Mouse (Mus musculus): ENCODE results near the gene Pofut2. TPM values are rescaled to one million over a fixed set of nuclear protein-coding genes. Genes with fewer than 3 reads are reported as not detected.

The Pofut2 gene
- total RNA-seq (2015; ENCODE audit: low replicate concordance) (5.9 and 16.2 TPM in 2 replicates), total RNA-seq (2017; ENCODE audit: low replicate concordance) (9.7 and 10.7 TPM in 2 replicates)

GRCm38 (mm10) chr10:77258704-77259621 is at the start of gene Pofut2:
Pofut2 (plus strand) TSS chr10:77259218.
- peak; percentile 95 for ATAC-seq (replicated peaks; ENCODE audit: low FRiP score, poor library complexity, severe bottlenecking)

GRCm38 (mm10) chr10:77209261-77209660 is 49.8 kb upstream of the Pofut2 start:
- no peak for ATAC-seq (replicated peaks; ENCODE audit: low FRiP score, poor library complexity, severe bottlenecking)

- ATAC-seq (replicated peaks; ENCODE audit: low FRiP score, poor library complexity, severe bottlenecking) = 0 out of 2 replicates have a peak, but pooled peaks have one; percentile 7
Measured at GRCm38 (mm10) chr10:77210666-77211065, 48.4 kb upstream of the Pofut2 start.

- peak; percentile 90 for ATAC-seq (replicated peaks; ENCODE audit: low FRiP score, poor library complexity, severe bottlenecking)
Measured at GRCm38 (mm10) chr10:77211116-77211570, 47.9 kb upstream of the Pofut2 start.

GRCm38 (mm10) chr10:77212354-77213120 is 46.5 kb upstream of the Pofut2 start:
- ATAC-seq (replicated peaks; ENCODE audit: low FRiP score, poor library complexity, severe bottlenecking) = no peak

GRCm38 (mm10) chr10:77213483-77213882 is 45.5 kb upstream of the Pofut2 start:
- no peak for ATAC-seq (replicated peaks; ENCODE audit: low FRiP score, poor library complexity, severe bottlenecking)

GRCm38 (mm10) chr10:77214586-77214985 is 44.4 kb upstream of the Pofut2 start:
- ATAC-seq (replicated peaks; ENCODE audit: low FRiP score, poor library complexity, severe bottlenecking) = no peak

- ATAC-seq (replicated peaks; ENCODE audit: low FRiP score, poor library complexity, severe bottlenecking) = no peak
Measured at GRCm38 (mm10) chr10:77215641-77216040, 43.4 kb upstream of the Pofut2 start.

GRCm38 (mm10) chr10:77216313-77216712 is 42.7 kb upstream of the Pofut2 start:
- no peak for ATAC-seq (replicated peaks; ENCODE audit: low FRiP score, poor library complexity, severe bottlenecking)

- no peak for ATAC-seq (replicated peaks; ENCODE audit: low FRiP score, poor library complexity, severe bottlenecking)
Measured at GRCm38 (mm10) chr10:77217155-77217731, 41.8 kb upstream of the Pofut2 start.

- ATAC-seq (replicated peaks; ENCODE audit: low FRiP score, poor library complexity, severe bottlenecking) = no peak
Measured at GRCm38 (mm10) chr10:77218059-77218458, 41.0 kb upstream of the Pofut2 start.

- no peak for ATAC-seq (replicated peaks; ENCODE audit: low FRiP score, poor library complexity, severe bottlenecking)
Measured at GRCm38 (mm10) chr10:77219411-77220025, 39.5 kb upstream of the Pofut2 start.

- peak; percentile 86 for ATAC-seq (replicated peaks; ENCODE audit: low FRiP score, poor library complexity, severe bottlenecking)
Measured at GRCm38 (mm10) chr10:77221108-77221507, 37.9 kb upstream of the Pofut2 start.

- no peak for ATAC-seq (replicated peaks; ENCODE audit: low FRiP score, poor library complexity, severe bottlenecking)
Measured at GRCm38 (mm10) chr10:77222963-77223552, 36.0 kb upstream of the Pofut2 start.

GRCm38 (mm10) chr10:77224390-77224789 is 34.6 kb upstream of the Pofut2 start:
- ATAC-seq (replicated peaks; ENCODE audit: low FRiP score, poor library complexity, severe bottlenecking) = no peak

- peak; percentile 83 for ATAC-seq (replicated peaks; ENCODE audit: low FRiP score, poor library complexity, severe bottlenecking)
Measured at GRCm38 (mm10) chr10:77225414-77225813, 33.6 kb upstream of the Pofut2 start.

GRCm38 (mm10) chr10:77225995-77226688 is 32.9 kb upstream of the Pofut2 start:
- ATAC-seq (replicated peaks; ENCODE audit: low FRiP score, poor library complexity, severe bottlenecking) = no peak

GRCm38 (mm10) chr10:77226691-77227367 is 32.2 kb upstream of the Pofut2 start:
- no peak for ATAC-seq (replicated peaks; ENCODE audit: low FRiP score, poor library complexity, severe bottlenecking)
